Mouse (Mus musculus) MN1 (cell line): ENCODE data around the gene Ccdc70.
"Not testable (repeated sequence)": the region's sequence is repeated elsewhere in the genome, so short reads cannot be mapped to it uniquely, and the experiment has no call there.

Source experiments
- DNase-seq: peaks from one replicate; pipeline ENCODE4 v3.0.0-alpha.2; 2016; ENCODE audit warnings: low spot score

Gene Ccdc70

DNA sequence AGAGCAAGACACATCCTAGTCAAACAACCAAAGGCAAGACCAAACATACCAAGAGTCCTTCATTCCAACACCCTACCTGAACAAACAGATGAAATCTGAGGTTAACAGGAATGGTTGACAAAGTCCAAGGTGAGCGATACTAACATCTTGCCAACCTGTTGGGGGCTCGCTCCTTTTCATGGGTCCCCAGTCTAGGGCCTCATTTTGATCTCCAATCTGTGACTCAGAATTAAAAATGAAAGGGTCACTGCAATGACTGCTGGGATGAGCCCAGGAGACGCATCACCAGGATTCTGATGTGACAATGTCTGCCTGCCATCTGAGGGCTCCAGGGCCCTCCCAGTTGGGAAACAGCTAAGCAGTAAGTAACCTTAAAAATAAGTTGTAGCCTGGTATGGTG is at the start of gene Ccdc70:
Ccdc70 (plus strand) TSS at position 301 of the 400 bp plus-strand sequence.
- DNase-seq = no peak

- not testable (repeated sequence) for DNase-seq
Observed at GRCm38 (mm10) chr8:21930754-21931153, 38.8 kb upstream of the Ccdc70 start.

- no peak for DNase-seq
Observed at GRCm38 (mm10) chr8:21932610-21933009, 37.0 kb upstream of the Ccdc70 start, which contains the start of gene Defb15. Gene Defb15 (minus strand): TSS chr8:21932710.

- not testable (repeated sequence) for DNase-seq
Observed at GRCm38 (mm10) chr8:21938052-21938451, 31.5 kb upstream of the Ccdc70 start, which contains the start of gene Defb35. Gene Defb35 (plus strand): TSS chr8:21938352.

DNA sequence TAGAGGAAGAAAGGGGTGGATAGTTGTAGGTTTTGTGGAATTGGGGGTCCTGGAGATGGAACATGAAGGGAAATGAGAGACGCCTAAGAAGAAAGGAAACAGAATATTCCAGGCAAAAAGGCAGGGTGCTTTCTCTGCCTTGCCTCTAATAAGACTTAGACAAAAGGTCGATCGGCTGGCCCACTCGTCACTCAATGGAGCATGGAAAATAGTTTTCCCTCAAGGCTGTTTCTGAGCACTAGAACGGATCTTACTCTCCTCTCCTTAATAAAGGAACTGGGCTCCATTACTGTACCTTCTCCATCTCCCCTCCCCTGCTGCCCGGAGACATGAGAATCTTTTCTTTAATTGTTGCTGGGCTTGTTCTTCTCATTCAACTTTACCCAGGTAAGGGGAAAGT is 23.1 kb upstream of the Ccdc70 start, which contains the start of gene Defb13:
Defb13 (plus strand) TSS at position 301 of the 400 bp plus-strand sequence.
- no peak for DNase-seq

- DNase-seq = no peak
Observed at GRCm38 (mm10) chr8:21947311-21948017, 22.1 kb upstream of the Ccdc70 start.

DNA sequence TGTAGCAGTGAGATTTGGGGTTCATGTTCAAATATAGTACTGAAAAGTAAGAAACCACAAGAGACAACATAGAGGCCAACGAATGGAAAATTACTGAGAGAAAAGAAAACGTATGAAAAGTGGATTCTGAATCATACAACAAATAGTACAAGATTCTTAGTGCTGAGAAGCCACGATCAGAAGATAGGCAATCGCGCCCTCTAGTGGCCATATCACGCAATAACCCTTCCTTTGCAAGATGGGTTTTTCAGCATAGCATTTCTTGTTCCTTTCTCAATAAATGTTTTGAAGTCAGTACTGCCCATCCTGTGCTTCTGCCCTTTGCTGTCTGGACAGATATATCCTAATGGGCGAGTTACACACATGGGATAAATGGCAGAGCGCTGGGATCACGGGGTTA is 14.3 kb upstream of the Ccdc70 start:
- DNase-seq = peak; percentile 14

DNA sequence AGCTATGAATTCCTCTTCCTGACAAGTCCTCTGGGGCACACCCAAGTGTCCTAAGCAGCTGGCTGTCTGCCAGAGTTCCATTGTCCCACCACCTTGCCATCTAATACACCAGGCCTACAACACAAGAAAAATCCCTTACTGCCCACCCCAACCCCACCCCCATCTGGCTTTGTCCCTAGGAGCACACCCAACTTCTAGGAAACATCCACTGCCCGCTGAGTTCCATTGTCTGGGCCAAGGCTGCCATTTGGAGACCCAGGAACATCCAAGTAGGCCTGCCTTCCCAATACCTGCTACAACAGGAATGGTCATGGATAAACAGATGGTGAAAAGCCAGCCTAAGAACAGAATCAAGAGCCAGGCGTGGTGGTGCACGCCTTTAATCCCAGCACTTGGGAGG is 13.2 kb upstream of the Ccdc70 start:
- no peak for DNase-seq

DNA sequence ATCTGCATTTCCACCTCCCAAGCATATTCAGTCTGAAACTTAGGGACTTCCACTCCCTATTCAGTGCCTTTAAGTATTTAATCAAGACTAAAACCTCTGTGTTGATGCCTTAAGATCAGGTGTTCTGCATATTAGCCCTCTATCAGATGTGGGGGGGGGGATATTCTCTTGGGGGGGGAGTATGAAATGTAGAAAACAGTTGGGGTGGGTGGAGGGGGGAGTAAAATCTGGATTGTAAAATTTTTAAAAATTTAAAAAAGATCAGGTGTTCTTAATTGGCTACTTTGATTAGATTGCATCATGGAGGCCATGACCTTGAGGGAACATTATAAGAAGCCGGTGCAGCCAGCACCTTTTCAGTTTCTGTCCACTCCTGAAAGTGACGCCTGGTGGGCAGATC is 11.2 kb upstream of the Ccdc70 start, which contains the start of gene Fam90a1a:
Fam90a1a (plus strand) TSS at position 301 of the 400 bp plus-strand sequence.
- DNase-seq = no peak

GRCm38 (mm10) chr8:21966646-21967045 is 2.9 kb upstream of the Ccdc70 start:
- DNase-seq = no peak

GRCm38 (mm10) chr8:21978193-21978592 is 8.6 kb downstream of the Ccdc70 start:
- DNase-seq = no peak

GRCm38 (mm10) chr8:21981664-21982337 is 12.2 kb downstream of the Ccdc70 start:
- DNase-seq = no peak

GRCm38 (mm10) chr8:21992184-21992583 is 22.6 kb downstream of the Ccdc70 start:
- peak; percentile 47 for DNase-seq

GRCm38 (mm10) chr8:21995181-21995580 is 25.6 kb downstream of the Ccdc70 start:
- no peak for DNase-seq

- no peak for DNase-seq
Observed at GRCm38 (mm10) chr8:22004750-22005522, 35.4 kb downstream of the Ccdc70 start.

DNA sequence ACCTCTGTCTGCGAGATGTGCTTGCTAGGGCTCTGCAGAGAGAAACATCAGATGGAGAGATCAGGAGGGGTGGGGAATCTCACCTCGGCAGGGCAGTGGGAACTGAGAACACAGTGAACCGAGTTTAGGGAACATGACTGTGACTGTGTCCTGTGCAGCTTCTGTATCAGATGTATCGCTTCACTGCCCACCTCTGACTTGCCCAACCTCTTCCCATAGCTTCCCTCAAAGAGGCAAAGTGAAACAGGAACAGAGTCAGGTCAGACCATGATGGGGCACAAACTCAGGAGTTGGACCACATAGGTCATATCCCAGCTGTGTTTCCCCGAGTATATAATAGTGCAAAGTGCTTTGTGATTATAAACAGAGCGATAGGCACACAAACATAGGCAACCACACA is 36.8 kb downstream of the Ccdc70 start:
- DNase-seq = no peak

- no peak for DNase-seq
Observed at GRCm38 (mm10) chr8:22009403-22009802, 39.8 kb downstream of the Ccdc70 start.

GRCm38 (mm10) chr8:22013034-22013707 is 43.6 kb downstream of the Ccdc70 start:
- no peak for DNase-seq

GRCm38 (mm10) chr8:22017731-22018130 is 48.2 kb downstream of the Ccdc70 start:
- no peak for DNase-seq

GRCm38 (mm10) chr8:22019498-22019897 is 49.9 kb downstream of the Ccdc70 start:
- no peak for DNase-seq

- DNase-seq = no peak
Observed at GRCm38 (mm10) chr8:22022244-22022643, 52.7 kb downstream of the Ccdc70 start.
